Mouse (Mus musculus) MEL (cell line): ENCODE results near the gene Nt5c3b. TPM values are rescaled to one million over a fixed set of nuclear protein-coding genes. Genes with fewer than 3 reads are reported as not detected.

Experiments
- DNase-seq: peaks from one replicate; pipeline ENCODE4 v3.0.0; 2011; ENCODE audit warnings: low read depth, low spot score
- H3K27ac ChIP-seq: 2 replicates; pipeline ENCODE4 v1.5.1; 2012; ENCODE audit warnings: low read depth, mild to moderate bottlenecking, control low read depth, low read length, moderate library complexity; ENCODE audit not compliant: control insufficient read depth
- H3K27me3 ChIP-seq, 2 experiments: fragments of 150-350 bp in 1 of 2; sonication (generic) in 1 of 2; 2 replicates each; pipeline ENCODE4 v1.6.1; 2012; ENCODE audit warnings: low read length in 2 of 2, mild to moderate bottlenecking in 2 of 2, improper control_type of control experiment in 1 of 2, moderate library complexity in 1 of 2; ENCODE audit not compliant: insufficient read depth in 2 of 2, control insufficient read depth in 1 of 2
- H3K36me3 ChIP-seq, 2 experiments: 2 replicates each; pipeline ENCODE4 v1.6.1; 2012 to 2014; ENCODE audit warnings: low read length in 2 of 2, improper control_type of control experiment in 1 of 2, inconsistent platforms in 1 of 2, mild to moderate bottlenecking in 1 of 2; ENCODE audit not compliant: insufficient read depth in 2 of 2, control insufficient read depth in 1 of 2
- H3K4me1 ChIP-seq, 2 experiments: fragments of 150-350 bp in 1 of 2; sonication (generic) in 1 of 2; 2 replicates each; pipeline ENCODE4 v1.6.1; 2012; ENCODE audit warnings: low read length in 2 of 2, improper control_type of control experiment in 1 of 2, mild to moderate bottlenecking in 1 of 2; ENCODE audit not compliant: insufficient read depth in 2 of 2, control insufficient read depth in 1 of 2
- H3K4me3 ChIP-seq, 2 experiments: fragments of 150-350 bp in 1 of 2; sonication (generic) in 1 of 2; 2 replicates each; pipeline ENCODE4 v1.5.1; 2012; ENCODE audit warnings: low read depth in 2 of 2, low read length in 2 of 2, mild to moderate bottlenecking in 2 of 2, moderate library complexity in 2 of 2, control low read depth in 1 of 2, improper control_type of control experiment in 1 of 2; ENCODE audit not compliant: control insufficient read depth in 1 of 2, insufficient read depth in 1 of 2
- H3K79me2 ChIP-seq: 2 replicates; pipeline ENCODE4 v1.6.1; 2012; ENCODE audit warnings: mild to moderate bottlenecking, low read length, moderate library complexity; ENCODE audit not compliant: control insufficient read depth, poor library complexity, insufficient read depth
- H3K9ac ChIP-seq: 2 replicates; pipeline ENCODE4 v1.6.1; 2012; ENCODE audit warnings: low read depth, mild to moderate bottlenecking, control low read depth, low read length, moderate library complexity; ENCODE audit not compliant: control insufficient read depth, poor library complexity, severe bottlenecking
- H3K9me3 ChIP-seq: fragments of 150-350 bp; sonication (generic); replicated peaks from 2 replicates; pipeline ENCODE4 v1.6.1; 2012; ENCODE audit warnings: mild to moderate bottlenecking, low read length, improper control_type of control experiment, moderate library complexity; ENCODE audit not compliant: insufficient read depth
- BHLHE40 ChIP-seq: IDR thresholded peaks from 2 replicates; pipeline ENCODE4 v1.6.1; 2012; ENCODE audit warnings: low read depth, mild to moderate bottlenecking, inconsistent platforms, low read length, improper control_type of control experiment, borderline replicate concordance
- ELF1 ChIP-seq: IDR thresholded peaks from 2 replicates; pipeline ENCODE4 v1.6.1; 2014; ENCODE audit warnings: low read depth, mild to moderate bottlenecking, inconsistent platforms, low read length, improper control_type of control experiment, moderate library complexity
- ETS1 ChIP-seq: IDR thresholded peaks from 2 replicates; pipeline ENCODE4 v1.6.1; 2012; ENCODE audit warnings: low read depth, mild to moderate bottlenecking, inconsistent platforms, low read length, improper control_type of control experiment, moderate library complexity
- GATA1 ChIP-seq: IDR thresholded peaks from 2 replicates; pipeline ENCODE4 v1.6.1; 2011; ENCODE audit warnings: low read depth, low read length, improper control_type of control experiment
- JUND ChIP-seq: IDR thresholded peaks from 2 replicates; pipeline ENCODE4 v1.6.1; 2011; ENCODE audit warnings: low read depth, mild to moderate bottlenecking, improper control_type of control experiment, low read length
- MAX ChIP-seq: IDR thresholded peaks from 2 replicates; pipeline ENCODE4 v1.6.1; 2011; ENCODE audit warnings: low read length, improper control_type of control experiment
- MAZ ChIP-seq: IDR thresholded peaks from 2 replicates; pipeline ENCODE4 v1.6.1; 2012; ENCODE audit warnings: low read depth, mild to moderate bottlenecking, inconsistent platforms, low read length, improper control_type of control experiment
- MXI1 ChIP-seq: IDR thresholded peaks from 2 replicates; pipeline ENCODE4 v1.6.1; 2011; ENCODE audit warnings: mild to moderate bottlenecking, low read depth, low read length, improper control_type of control experiment
- MYC ChIP-seq: IDR thresholded peaks from 2 replicates; pipeline ENCODE4 v1.6.1; 2011; ENCODE audit warnings: low read depth, mild to moderate bottlenecking, low read length, improper control_type of control experiment, moderate library complexity
- POLR2AphosphoS2 ChIP-seq: IDR thresholded peaks from 2 replicates; pipeline ENCODE4 v1.6.1; 2011; ENCODE audit warnings: low read length, improper control_type of control experiment
- RAD21 ChIP-seq: IDR thresholded peaks from 2 replicates; pipeline ENCODE4 v1.6.1; 2011; ENCODE audit warnings: mild to moderate bottlenecking, low read depth, low read length, improper control_type of control experiment
- TBP ChIP-seq: IDR thresholded peaks from 2 replicates; pipeline ENCODE4 v1.8.0; 2011; ENCODE audit warnings: low read depth, low read length, improper control_type of control experiment
- TCF12 ChIP-seq: IDR thresholded peaks from 2 replicates; pipeline ENCODE4 v1.6.1; 2014; ENCODE audit warnings: low read depth, mild to moderate bottlenecking, inconsistent platforms, low read length, improper control_type of control experiment, moderate library complexity
- USF2 ChIP-seq, 2 experiments: IDR thresholded peaks; 2 replicates each; pipeline ENCODE4 v1.6.1; 2011 to 2012; ENCODE audit warnings: improper control_type of control experiment in 2 of 2, low read length in 2 of 2, borderline replicate concordance in 1 of 2, inconsistent platforms in 1 of 2, low read depth in 1 of 2, mild to moderate bottlenecking in 1 of 2; ENCODE audit not compliant: insufficient read depth in 1 of 2
- polyA plus RNA-seq, 2 experiments: library from polyadenylated mRNA; stranded (reverse) in 1 of 2; unstranded in 1 of 2; fragments of >175 nt in 1 of 2; fragments of >200 nt in 1 of 2; gene quantifications; 2 replicates each; pipeline versions ENCODE4 v1.2.1 to v1.2.4; 2012; ENCODE audit warnings: low replicate concordance in 2 of 2, low read depth in 1 of 2; ENCODE audit not compliant: insufficient read length in 2 of 2, insufficient read depth in 1 of 2, missing spikeins in 1 of 2
- total RNA-seq: library from RNA; depleted of rRNA; stranded (reverse); fragments of 300-350 nt; gene quantifications from 2 replicates; pipeline ENCODE4 v1.2.3, GENCODE M21; 2012

The Nt5c3b gene
- total and polyA plus RNA-seq, 3 experiments, result 61.3 to 287 (median 79.2) TPM

DNA sequence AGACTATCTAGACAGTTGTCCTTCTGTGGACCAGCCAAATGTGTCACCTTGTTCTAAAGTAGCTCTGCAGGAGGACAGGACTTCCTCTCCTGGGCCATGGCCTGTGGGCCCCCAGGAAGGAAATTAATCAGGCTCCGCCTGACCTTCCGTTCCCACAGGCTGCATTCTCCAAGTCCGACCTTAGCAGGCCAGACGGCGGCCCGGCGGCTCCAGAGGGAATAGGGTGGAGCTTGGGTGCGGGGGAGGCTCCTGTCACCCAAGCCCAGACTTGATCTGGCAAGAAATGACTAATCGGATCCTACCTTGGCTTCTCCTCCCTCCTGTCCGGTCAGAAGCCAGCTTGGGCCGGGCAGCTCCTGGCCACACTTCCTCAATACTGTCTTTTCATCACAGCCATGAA lies 46.4 kb downstream of the Nt5c3b start:
- Histone ChIP-seq H3K9ac (peak overlapping the region; percentile 22), H3K27me3 (no peaks in the 10 kb centered on the region), H3K4me3 (peak overlapping the region in 1 of 2 experiments; percentile 17; a peak in 3 of 4 replicates), H3K9me3 (no peaks in the 10 kb centered on the region), H3K27ac (no peak overlapping the region), H3K79me2 (no peaks in the 10 kb centered on the region), H3K36me3 (peaks cover 0 to 22% of the 10 kb centered on the region in 2 experiments; a peak in 2 of 4 replicates), H3K4me1 (peaks cover under 1 to 50% of the 10 kb centered on the region in 2 experiments; a peak in 3 of 4 replicates)
- TF ChIP-seq RAD21 (no peak), ETS1 (no peak)
- DNase-seq, result peak; percentile 35

DNA sequence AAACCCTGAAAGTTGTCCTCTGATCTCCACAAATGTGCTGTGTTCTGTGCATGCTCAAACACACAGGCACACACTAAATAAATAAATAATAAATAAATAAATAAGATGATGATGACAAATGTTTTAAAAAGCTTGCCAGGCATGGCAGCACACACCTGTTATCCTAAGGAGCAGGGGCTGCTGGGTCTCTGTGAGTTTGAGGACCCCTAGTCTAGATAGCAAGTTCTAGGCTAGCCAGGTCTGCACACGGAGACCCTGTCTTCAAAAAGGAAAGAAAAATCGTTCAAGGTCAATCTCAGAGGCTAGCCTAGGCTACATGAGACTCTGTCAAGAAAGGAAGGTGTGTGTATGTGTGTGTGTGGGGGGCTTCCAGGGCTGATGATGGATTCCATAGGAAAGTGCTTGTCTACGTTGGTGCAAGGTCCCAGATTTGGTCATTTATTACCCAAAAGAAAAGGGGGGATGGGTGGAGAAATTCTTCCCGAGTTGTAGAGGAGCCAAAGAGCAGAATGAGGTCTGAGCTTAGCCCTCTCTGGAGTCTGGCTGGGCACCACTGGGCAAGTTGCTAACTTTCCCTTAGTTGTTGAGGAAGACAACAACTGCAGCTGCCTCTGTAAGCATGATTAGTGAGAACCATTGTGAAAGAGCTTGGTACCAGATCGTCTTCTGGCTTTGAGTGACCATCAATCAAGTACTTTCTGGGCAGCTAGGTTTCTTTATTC lies 47.1 kb downstream of the Nt5c3b start:
- Histone ChIP-seq H3K36me3 (peaks cover 0 to 20% of the 10 kb centered on the region in 2 experiments; a peak in 2 of 4 replicates), H3K27ac (no peak overlapping the region), H3K27me3 (no peaks in the 10 kb centered on the region)
- no peak for TF ChIP-seq ELF1
- no peak for TF ChIP-seq USF2 (IDR thresholded peaks at IDR 0.05; ENCODE audit: borderline replicate concordance in 1 of 2, insufficient read depth in 1 of 2, low read depth in 1 of 2, low read length in 2 of 2)
- 0 out of 2 replicates have a peak, but pooled peaks have one; percentile 15 for TF ChIP-seq TBP
- TF ChIP-seq ETS1, result no peak
- TF ChIP-seq, all 39 proteins: peak for 1
- Histone ChIP-seq H3K79me2 (no peaks in the 10 kb centered on the region), H3K4me3 (no peak overlapping the region), H3K9ac (no peak overlapping the region), H3K4me1 (peaks cover 0 to 43% of the 10 kb centered on the region in 2 experiments; a peak in 2 of 4 replicates), H3K9me3 (no peaks in the 10 kb centered on the region)
- no peak for DNase-seq

DNA sequence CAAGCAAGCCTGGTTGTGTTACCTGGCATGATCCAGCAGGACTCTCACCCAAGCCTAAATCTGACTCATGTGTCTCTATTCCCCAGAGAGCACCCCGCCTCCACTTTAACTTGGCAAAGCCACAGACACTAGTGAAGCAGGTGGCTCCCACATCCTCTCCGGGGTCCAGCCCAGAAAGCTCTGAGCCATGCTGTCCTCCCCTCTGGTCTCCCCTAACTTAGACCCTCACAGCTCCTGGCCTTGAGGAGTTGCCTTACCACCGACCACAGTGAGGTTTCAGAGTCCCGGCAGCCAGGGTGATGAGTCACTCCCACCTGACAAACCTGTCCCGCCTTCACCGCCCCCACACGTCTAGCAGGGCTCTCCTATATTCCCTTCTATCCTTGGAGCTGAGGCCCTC lies 47.9 kb downstream of the Nt5c3b start:
- Histone ChIP-seq H3K36me3 (peaks cover 0 to 17% of the 10 kb centered on the region in 2 experiments; a peak in 2 of 4 replicates), H3K4me3 (no peak overlapping the region), H3K79me2 (no peaks in the 10 kb centered on the region), H3K27ac (no peak overlapping the region), H3K27me3 (no peaks in the 10 kb centered on the region), H3K4me1 (peaks cover 0 to 36% of the 10 kb centered on the region in 2 experiments; a peak in 2 of 4 replicates), H3K9ac (no peak overlapping the region), H3K9me3 (no peaks in the 10 kb centered on the region)
- TF ChIP-seq JUND (no peak), GATA1 (no peak), MAZ (no peak), TCF12 (no peak), MYC (no peak), MXI1 (no peak), BHLHE40 (no peak), POLR2AphosphoS2 (no peak), MAX (no peak)
- peak; percentile 30 for DNase-seq
